Mouse (Mus musculus) brain, embryonic 14.5 days (tissue): Measurements from ENCODE around the gene Mllt11. TPM values are rescaled to one million over a fixed set of nuclear protein-coding genes. Genes with fewer than 3 reads are reported as not detected.

Experiments used
- DNase-seq: peaks from one replicate; pipeline ENCODE4 v3.0.0-alpha.2; 2011; ENCODE audit warnings: low read depth
- CTCF ChIP-seq: fragments of 200-500 bp; IDR thresholded peaks from 2 replicates; pipeline ENCODE4 v1.5.1; 2012; ENCODE audit warnings: inconsistent platforms, mild to moderate bottlenecking, moderate library complexity, borderline replicate concordance; ENCODE audit not compliant: insufficient read depth, insufficient read length; ENCODE audit errors: extremely low read depth
- POLR2A ChIP-seq: fragments of 200-500 bp; IDR thresholded peaks from 2 replicates; pipeline ENCODE4 v1.6.1; 2012; ENCODE audit warnings: mild to moderate bottlenecking, inconsistent platforms, borderline replicate concordance; ENCODE audit not compliant: poor library complexity, insufficient read depth, insufficient read length, severe bottlenecking; ENCODE audit errors: extremely low read depth
- polyA plus RNA-seq: library from polyadenylated mRNA; depleted of rRNA; stranded (reverse); fragments of >200 nt; gene quantifications from 2 replicates; pipeline ENCODE4 v1.2.3, GENCODE M21; 2012

The Mllt11 gene
- polyA plus RNA-seq, 1 experiment, result 784 TPM

GRCm38 (mm10) chr3:95264724-95265123, 32.8 kb upstream of the Mllt11 start:
- no peak for DNase-seq
- TF ChIP-seq CTCF (no peak), POLR2A (no peak)

- DNase-seq, result peak; percentile 49
- TF ChIP-seq POLR2A (no peak), CTCF (peak; percentile 68)
Observed at GRCm38 (mm10) chr3:95263089-95263739, 31.2 kb upstream of the Mllt11 start.

- TF ChIP-seq POLR2A (no peak), CTCF (no peak)
- DNase-seq, result no peak
Observed at GRCm38 (mm10) chr3:95261975-95262374, 30.0 kb upstream of the Mllt11 start.

- DNase-seq, result no peak
- TF ChIP-seq POLR2A (no peak), CTCF (no peak)
Observed at GRCm38 (mm10) chr3:95256931-95257330, 25.0 kb upstream of the Mllt11 start.

- DNase-seq, result no peak
- TF ChIP-seq POLR2A, result no peak
- TF ChIP-seq CTCF, result no peak
Observed at GRCm38 (mm10) chr3:95250783-95251424, 18.9 kb upstream of the Mllt11 start, which contains the start of gene Bnipl. Bnipl (minus strand) TSS chr3:95251193.

- TF ChIP-seq CTCF, result no peak
- TF ChIP-seq POLR2A, result no peak
- no peak for DNase-seq
Observed at GRCm38 (mm10) chr3:95250361-95250760, 18.4 kb upstream of the Mllt11 start.

- no peak for DNase-seq
- TF ChIP-seq CTCF (no peak), POLR2A (no peak)
Observed at GRCm38 (mm10) chr3:95247660-95248336, 15.8 kb upstream of the Mllt11 start.

GRCm38 (mm10) chr3:95246465-95247231, 14.7 kb upstream of the Mllt11 start:
- peak; percentile 62 for DNase-seq
- TF ChIP-seq POLR2A, result no peak
- no peak for TF ChIP-seq CTCF

GRCm38 (mm10) chr3:95243086-95243485, 11.1 kb upstream of the Mllt11 start:
- no peak for TF ChIP-seq POLR2A
- no peak for TF ChIP-seq CTCF
- no peak for DNase-seq

- TF ChIP-seq POLR2A, result no peak
- no peak for TF ChIP-seq CTCF
- DNase-seq, result no peak
Observed at GRCm38 (mm10) chr3:95241498-95241897, 9.5 kb upstream of the Mllt11 start, which contains the start of gene Gm128. Gm128 (minus strand) TSS chr3:95241598.

GRCm38 (mm10) chr3:95240900-95241299, 8.9 kb upstream of the Mllt11 start:
- no peak for DNase-seq
- TF ChIP-seq POLR2A (no peak), CTCF (no peak)

- TF ChIP-seq POLR2A (no peak), CTCF (no peak)
Observed at GRCm38 (mm10) chr3:95239971-95240370, 8.0 kb upstream of the Mllt11 start.

More at GRCm38 (mm10) chr3:95239971-95240370, 8.0 kb upstream of the Mllt11 start:
- DNase-seq, result no peak
